ENCODE assay signal across 8 mouse cellular contexts in the genomic region with DNA sequence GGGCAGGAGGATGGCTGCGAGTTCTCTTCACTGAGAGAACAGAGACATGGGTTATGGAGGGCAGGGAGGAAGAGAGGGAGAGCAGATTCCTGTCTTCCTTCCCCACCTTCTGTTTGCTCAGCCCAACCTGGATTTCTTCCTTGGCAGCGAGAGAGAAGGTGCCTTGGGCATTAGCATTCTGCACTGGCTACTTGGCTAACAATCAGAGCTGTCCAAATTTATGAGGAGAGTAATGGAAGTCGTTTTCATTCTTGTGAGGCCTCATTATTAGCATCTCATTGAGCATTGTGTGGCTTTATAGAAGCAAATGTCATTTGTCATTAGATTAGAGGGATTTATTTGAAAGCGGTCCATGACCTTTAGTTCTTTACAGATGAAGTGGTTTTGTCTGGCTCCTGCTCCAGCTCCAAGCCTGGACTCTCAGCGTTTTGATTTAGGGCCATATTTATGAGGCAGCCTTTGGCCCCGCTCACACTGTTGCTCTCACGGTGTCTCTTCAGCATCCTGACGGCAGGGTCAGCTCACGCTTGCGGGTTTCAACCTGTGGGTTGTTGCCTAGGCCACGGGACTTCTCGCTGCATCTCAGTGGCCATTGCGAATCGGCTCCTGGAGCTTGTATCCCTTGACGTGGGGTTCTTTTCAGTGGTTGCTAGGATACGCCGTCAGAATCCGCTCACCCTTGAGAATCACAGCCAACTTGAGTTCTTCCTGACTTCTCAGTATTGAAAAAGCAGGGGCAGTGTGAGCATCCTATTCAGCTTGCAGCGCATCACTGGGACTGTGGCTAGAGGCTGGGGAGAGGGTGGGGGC. TPM values are rescaled to one million over a fixed set of nuclear protein-coding genes. Genes with fewer than 3 reads are reported as not detected.
A peak's percentile ranks its signal among the peaks of the same experiment; 100 is the strongest.
DNase-seq lines count a peak whose midpoint lies in the region; ATAC-seq lines count a peak whose summit lies in the region.

No protein-coding gene starts in this region.

- peak; percentile 27 to 68 for DNase-seq in adrenal gland, adult (ENCODE audit: inconsistent age in 2 of 2, low spot score in 1 of 2)
- no peak for DNase-seq in adrenal gland, postnatal 4 days (ENCODE audit: low spot score in 2 of 2)
- peak; percentile 14 for DNase-seq in forelimb bud, embryonic 11.5 days (ENCODE audit: low read depth, low spot score)
- DNase-seq in left cerebral cortex, postnatal 10 days (ENCODE audit: extremely low spot score in 1 of 2, low spot score in 2 of 2) = peak; percentile 27 to 69
- DNase-seq in right cerebral cortex, adult 2 months (ENCODE audit: low spot score in 2 of 2) = peak; percentile 66 to 68
- no peak for DNase-seq in gastrocnemius, postnatal 14 days

- ATAC-seq in CD4-positive, CD25-positive, alpha-beta regulatory T cell, adult 4 months = no peak
- ATAC-seq in megakaryocyte, adult 5-6 weeks (ENCODE audit: poor library complexity, severe bottlenecking) = no peak

- intact Hi-C loops in left cerebral cortex, postnatal 10 days (cut with DNase I) = no loop called here
- intact Hi-C loops in gastrocnemius, postnatal 14 days (cut with DNase I; ENCODE audit: low total_unique reads) = no loop called here

RNA-seq across cellular contexts. Expression of gene Ndufa12, which starts 31.9 kb away (rescaled TPM):
- 100 to 1,000 TPM; 260 to 285 TPM for total RNA-seq in adrenal gland, postnatal 4 days (2021)
- 100 to 1,000 TPM; 212 to 228 TPM for total RNA-seq in left cerebral cortex, postnatal 10 days (2021)
- total RNA-seq in gastrocnemius, postnatal 14 days (2021) = 100 to 1,000 TPM; 552 to 602 TPM
- 100 to 1,000 TPM; 157 to 163 TPM for polyA plus RNA-seq in CD4-positive, CD25-positive, alpha-beta regulatory T cell, adult 4 months (2017; shearing (Covaris generic))
- total RNA-seq in megakaryocyte, adult 5-6 weeks (2015) = 57.3 and 61.5 TPM in 2 replicates
- 166 and 181 TPM in 2 replicates for total RNA-seq in megakaryocyte, adult 5-6 weeks (2017)

Comparison
In these comparisons a context has a peak if more than half of its experiments do, and no peak if none do; other contexts are left out.
1. DNase-seq: peak in adrenal gland, adult (2 of 2), forelimb bud, embryonic 11.5 days (single experiment), left cerebral cortex, postnatal 10 days (2 of 2) and right cerebral cortex, adult 2 months (2 of 2); none in adrenal gland, postnatal 4 days (0 of 2) and gastrocnemius, postnatal 14 days (single experiment).